Mouse (Mus musculus) embryonic stem cell, embryonic (primary cell): ENCODE data around the gene Abcb8.

Source experiments
- CTCF ChIA-PET, 4 experiments: fragments of 300-600 bp in 2 of 4; fragments of 350-600 bp in 2 of 4; sonication (Branson Sonifier 250); formaldehyde crosslinking; loops; one replicate each; lab custom pipeline; 2022; ENCODE audit warnings: inconsistent platforms in 2 of 4; lab: Charles Lee
- POLR2A ChIA-PET, 4 experiments: fragments of 300-600 bp in 2 of 4; fragments of 350-600 bp in 2 of 4; sonication (Branson Sonifier 250); formaldehyde crosslinking; loops; one replicate each; lab custom pipeline; 2022; ENCODE audit warnings: antibody characterized with exemption in 4 of 4, inconsistent platforms in 1 of 4; lab: Charles Lee

Abcb8 gene

DNA sequence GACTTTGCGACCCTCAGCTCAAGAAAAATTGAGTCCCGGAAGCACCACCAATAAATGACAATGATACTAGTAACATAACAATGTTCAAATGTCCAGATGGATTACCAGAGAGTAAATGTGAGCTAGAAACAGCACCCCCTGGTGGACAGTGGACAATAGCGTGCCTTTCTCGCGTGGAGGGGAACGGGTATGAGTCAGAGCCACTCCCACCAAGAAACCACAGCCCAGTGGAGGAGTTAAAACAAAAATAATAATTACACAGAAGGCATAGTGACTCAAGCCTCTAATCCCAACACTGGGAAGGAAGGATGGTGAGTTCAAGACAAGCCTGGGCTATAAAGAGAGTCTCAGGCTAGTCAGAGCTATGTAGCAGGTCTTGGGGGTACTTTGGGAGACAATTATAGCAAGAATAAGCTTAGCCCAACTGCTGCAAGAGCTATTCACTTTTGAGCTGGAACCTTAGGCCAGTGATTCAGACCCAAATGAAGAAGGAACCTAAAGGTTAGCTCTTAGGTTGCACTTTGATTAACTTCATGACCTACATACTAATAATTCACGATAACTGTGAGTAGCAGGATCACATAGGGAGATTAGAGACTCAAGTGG lies at the start of gene Abcb8:
TSS of gene Abcb8 (plus strand) at position 272 of the 606 bp plus-strand sequence.
- ChIA-PET CTCF (interaction anchor here (0.5 to 7.5 kb wide), 94 partner anchors 9 to 696 kb away, joined by 3 to 76 read pairs (median 5); partner anchors contain the start of genes Fastk (in 3 of the 4), Asic3 (in 2 of the 4), Cdk5 (in 2 of the 4) and Kcnh2 (in 2 of the 4)), POLR2A (interaction anchor here (0.5 to 4.0 kb wide), 64 partner anchors 9 to 978 kb away, joined by 3 to 65 read pairs (median 4); partner anchors contain the start of genes Fastk (in 2 of the 4), Tmub1 (in 2 of the 4), Abcf2 (in 1 of the 4) and Agap3 (in 1 of the 4))

DNA sequence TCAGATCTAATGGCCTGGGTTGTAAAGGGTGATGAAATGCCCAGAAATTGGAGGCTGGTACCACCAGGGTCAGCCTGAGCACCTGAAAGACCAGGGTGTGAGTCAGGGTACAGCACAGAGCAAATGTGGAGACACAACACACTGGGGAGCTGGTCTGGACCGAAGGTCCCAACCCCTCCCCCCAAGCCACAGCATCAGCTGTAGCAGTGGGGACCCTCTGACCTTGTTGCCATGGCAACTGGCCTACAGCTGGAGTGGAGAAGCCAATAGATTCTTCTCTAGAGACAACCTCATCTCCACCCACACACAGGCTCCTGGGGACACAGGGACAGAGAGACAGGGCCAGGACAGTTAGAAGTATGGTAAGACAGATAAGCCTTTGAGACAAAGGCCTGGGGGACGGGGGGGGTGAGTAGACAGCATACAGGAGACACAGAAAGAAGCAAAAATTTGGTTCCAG lies 49.5 kb upstream of the Abcb8 start:
- CTCF ChIA-PET: interaction anchor here in 3 of 4 experiments (0.6 to 1.7 kb wide), 5 partner anchors 8 to 178 kb away, joined by 3 to 8 read pairs (median 5); no protein-coding TSS in a partner anchor
- POLR2A ChIA-PET: interaction anchor here in 3 of 4 experiments (0.6 to 2.3 kb wide), 10 partner anchors 8 to 259 kb away, joined by 3 to 12 read pairs (median 4); partner anchors contain the start of gene Abcb8 (in 1 of the 3)

DNA sequence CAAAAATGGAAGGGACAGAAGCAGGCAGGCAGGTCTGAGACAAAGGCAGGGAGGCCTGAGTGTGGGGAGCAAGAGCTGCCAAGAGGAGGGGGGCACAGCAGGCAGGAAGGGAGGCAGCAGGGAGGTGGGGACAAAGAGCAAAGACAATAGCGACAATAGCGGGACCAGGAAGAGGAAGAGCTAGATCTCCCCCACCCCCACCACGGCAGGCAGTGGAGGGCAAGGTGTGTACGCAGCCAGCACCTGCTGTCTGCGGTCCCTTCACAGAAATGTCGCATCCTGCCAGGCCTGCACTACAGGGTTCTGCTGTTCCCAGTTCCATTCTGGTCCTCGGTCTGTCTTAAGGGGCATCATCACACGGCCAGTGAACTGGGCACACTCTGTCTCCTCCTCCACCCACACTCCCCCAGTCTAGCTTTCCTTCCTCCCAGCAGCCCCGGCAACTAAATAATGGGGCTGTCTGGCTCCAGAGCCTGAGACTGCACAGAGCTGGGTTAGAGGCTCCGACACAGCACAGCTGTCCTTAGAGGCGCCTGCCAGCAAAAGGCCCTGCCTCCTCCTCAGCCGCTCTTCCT lies 48.9 kb upstream of the Abcb8 start:
- ChIA-PET POLR2A (interaction anchor here in 2 of 4 experiments (0.6 to 2.3 kb wide), 7 partner anchors 8 to 49 kb away, joined by 3 to 12 read pairs (median 5); partner anchors contain the start of gene Abcb8 (in 1 of the 2)), CTCF (interaction anchor here in 3 of 4 experiments (0.8 to 1.7 kb wide), 5 partner anchors 9 to 50 kb away, joined by 3 to 8 read pairs (median 5); no protein-coding TSS in a partner anchor)

DNA sequence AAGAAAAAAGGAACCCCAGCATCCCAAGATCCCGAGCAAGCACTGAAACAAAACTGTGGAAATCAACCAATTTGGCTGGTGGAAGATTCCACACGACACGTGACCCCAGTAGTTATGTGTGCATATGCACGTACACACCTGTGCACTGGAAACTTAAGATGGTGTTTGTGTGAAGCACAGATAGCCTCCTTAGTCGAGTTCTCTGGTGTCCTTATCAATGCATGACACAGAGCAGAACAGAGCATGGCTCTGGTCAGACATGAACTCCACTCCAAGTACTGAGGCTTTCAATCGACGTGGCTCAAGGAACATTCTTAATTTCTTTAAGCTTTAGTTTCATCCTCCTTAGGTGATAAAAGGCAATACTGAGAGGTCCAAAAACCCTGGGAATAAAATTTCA lies 47.1 kb upstream of the Abcb8 start:
- CTCF ChIA-PET: interaction anchor here in 3 of 4 experiments (1.5 to 3.9 kb wide), 4 partner anchors 11 to 37 kb away, joined by 4 to 24 read pairs (median 5); no protein-coding TSS in a partner anchor
- POLR2A ChIA-PET: interaction anchor here in 2 of 4 experiments (1.2 to 3.0 kb wide), 8 partner anchors 9 to 127 kb away, joined by 3 to 13 read pairs (median 4); no protein-coding TSS in a partner anchor

DNA sequence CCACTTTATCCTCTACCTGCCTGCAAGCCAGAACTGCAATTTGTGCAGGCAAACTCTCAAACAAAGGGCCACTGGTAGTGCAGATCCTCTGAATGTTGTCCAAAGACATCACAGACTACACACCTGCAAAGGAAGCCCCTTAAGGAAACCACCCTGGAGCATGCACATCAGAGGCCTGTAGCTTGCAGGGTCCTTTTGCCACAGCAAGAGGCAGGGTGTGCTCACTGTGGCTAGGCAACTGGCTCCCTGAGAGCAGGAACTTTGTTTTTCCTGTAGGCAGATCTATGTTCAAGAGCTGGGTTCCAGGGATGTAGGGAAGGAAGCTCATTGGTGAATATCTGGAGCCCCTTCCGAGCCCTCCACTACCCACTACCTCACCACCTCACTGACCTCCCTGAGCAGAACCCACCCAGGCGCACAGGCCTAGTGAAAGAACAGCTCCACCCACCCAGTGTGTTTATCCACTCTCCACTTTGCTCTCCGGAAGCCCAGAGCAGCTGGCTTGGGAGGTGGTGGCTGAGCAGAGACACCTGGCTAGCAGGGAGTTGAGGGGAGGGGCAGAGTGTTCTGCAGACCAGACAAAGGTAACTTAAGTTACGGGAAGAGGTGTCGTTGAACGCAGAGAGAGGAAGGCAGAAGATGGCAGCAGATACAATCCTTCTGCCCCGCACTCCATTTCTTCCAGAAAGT lies 46.1 kb upstream of the Abcb8 start:
- ChIA-PET POLR2A (interaction anchor here in 3 of 4 experiments (0.6 to 3.0 kb wide), 23 partner anchors 9 to 495 kb away, joined by 3 to 13 read pairs (median 4); partner anchors contain the start of genes Abcb8 (in 1 of the 3), Agap3 (in 1 of the 3) and Rheb (in 1 of the 3)), CTCF (interaction anchor here (0.6 to 3.9 kb wide), 15 partner anchors 10 to 139 kb away, joined by 3 to 24 read pairs (median 4); partner anchors contain the start of gene Abcb8 (in 1 of the 4))

DNA sequence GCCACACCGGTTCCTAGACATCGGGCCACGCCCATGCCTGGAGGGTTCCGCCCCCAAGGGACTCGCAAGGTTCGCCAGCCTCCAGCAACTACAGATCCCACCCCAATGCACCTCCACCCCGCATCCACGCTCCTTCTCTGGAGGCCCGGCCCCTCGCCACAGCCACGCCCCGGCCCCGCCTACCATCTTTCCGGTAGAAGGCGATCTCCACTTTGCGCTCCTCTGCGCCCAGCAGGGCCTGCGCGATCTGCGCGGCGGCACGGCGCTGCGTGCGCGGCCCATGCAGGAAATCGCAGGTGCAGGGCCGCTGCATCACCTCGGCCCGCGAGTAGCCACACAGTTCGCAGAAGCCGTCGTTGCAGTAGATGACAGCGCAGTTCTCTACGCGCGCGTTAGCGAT lies 45.3 kb upstream of the Abcb8 start:
- POLR2A ChIA-PET: interaction anchor here in 2 of 4 experiments (0.8 to 3.0 kb wide), 12 partner anchors 9 to 192 kb away, joined by 3 to 13 read pairs (median 5); partner anchors contain the start of gene Asb10 (in 1 of the 2)
- CTCF ChIA-PET: interaction anchor here in 3 of 4 experiments (0.5 to 3.9 kb wide), 15 partner anchors 9 to 274 kb away, joined by 3 to 24 read pairs (median 4); no protein-coding TSS in a partner anchor

DNA sequence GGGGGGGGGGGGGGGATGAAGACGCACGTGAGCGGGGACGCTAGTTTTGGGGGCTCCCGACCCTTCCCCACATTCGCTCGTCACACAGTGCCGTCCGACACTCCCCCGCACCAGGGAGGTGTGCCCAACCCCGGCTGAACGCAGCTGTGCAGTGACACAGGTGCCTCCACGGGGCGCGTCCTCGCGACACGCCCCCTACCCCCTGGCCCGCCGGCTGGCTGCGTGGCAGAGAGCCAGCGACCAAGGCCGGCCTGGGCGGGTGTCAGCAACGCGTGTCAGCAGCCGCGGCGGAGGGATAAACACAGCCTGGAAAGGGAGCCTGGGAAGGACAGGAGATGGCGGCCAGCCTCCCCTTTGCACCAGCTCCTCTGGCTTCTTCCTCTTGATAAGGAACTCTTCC lies 44.9 kb upstream of the Abcb8 start:
- POLR2A ChIA-PET: interaction anchor here in 2 of 4 experiments (0.7 to 3.0 kb wide), 11 partner anchors 9 to 192 kb away, joined by 3 to 13 read pairs (median 4); partner anchors contain the start of genes Asb10 (in 1 of the 2) and Tmub1 (in 1 of the 2)
- CTCF ChIA-PET: interaction anchor here in 3 of 4 experiments (0.5 to 3.9 kb wide), 12 partner anchors 9 to 274 kb away, joined by 3 to 24 read pairs (median 4); no protein-coding TSS in a partner anchor

DNA sequence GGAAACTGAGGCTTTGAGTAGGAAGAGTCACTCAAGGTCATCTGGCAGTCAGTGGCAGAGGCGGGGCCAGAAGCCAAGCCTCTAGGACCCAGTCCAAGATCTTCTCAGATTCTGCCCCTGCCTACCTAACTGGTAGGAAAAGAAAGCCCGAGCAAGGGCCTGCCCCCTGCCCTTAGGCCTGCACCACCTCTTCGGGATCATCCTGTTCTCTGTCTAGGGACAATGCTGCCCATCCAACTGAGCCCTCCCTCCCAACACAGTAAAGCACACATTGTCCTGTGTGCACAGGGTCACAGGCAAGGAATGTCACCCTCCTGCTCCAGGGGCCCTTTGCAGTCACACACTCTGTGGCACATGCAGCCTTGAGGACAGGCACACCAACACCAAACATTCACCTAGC lies 43.4 kb upstream of the Abcb8 start:
- ChIA-PET CTCF (interaction anchor here in 2 of 4 experiments (0.8 to 3.9 kb wide), 3 partner anchors 8 to 44 kb away, joined by 3 to 24 read pairs (median 12); no protein-coding TSS in a partner anchor), POLR2A (interaction anchor here in 2 of 4 experiments (2.0 to 3.8 kb wide), 3 partner anchors 10 to 38 kb away, joined by 4 to 21 read pairs (median 11); no protein-coding TSS in a partner anchor)

DNA sequence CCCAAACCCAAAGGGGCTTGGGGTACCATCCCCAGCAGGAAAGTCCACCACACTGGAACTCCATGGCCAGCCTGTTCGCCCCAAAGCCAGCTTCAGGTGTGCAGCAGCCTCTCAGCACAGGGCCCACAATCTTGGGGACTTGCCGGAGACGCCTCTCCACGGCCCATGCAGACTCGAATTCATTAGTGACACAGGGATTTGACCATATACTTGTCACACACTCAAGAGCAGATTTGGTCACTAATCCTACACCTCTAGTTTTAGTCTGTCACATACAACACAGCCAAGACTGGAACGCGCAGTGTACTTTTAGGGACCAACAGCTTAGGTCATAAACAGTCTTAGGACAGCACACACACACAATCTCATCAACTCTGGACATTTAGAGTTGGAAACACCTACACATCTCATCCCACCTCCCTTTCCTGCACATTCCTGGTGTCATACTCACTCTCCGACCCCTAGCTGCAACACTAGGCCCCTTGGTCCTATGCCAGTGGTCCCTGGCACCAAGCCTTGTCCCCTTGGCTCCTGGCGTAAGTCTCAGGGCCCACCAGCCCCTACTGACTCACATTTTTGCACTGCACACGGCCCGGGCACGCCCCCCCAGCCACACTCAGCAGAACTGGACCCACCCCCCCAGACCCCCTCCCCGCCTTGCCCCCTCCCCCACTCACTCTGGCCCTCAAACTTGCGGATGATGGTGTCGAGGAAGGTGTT lies 42.8 kb upstream of the Abcb8 start:
- POLR2A ChIA-PET: interaction anchor here in 3 of 4 experiments (0.8 to 3.8 kb wide), 4 partner anchors 11 to 37 kb away, joined by 4 to 21 read pairs (median 8); no protein-coding TSS in a partner anchor

DNA sequence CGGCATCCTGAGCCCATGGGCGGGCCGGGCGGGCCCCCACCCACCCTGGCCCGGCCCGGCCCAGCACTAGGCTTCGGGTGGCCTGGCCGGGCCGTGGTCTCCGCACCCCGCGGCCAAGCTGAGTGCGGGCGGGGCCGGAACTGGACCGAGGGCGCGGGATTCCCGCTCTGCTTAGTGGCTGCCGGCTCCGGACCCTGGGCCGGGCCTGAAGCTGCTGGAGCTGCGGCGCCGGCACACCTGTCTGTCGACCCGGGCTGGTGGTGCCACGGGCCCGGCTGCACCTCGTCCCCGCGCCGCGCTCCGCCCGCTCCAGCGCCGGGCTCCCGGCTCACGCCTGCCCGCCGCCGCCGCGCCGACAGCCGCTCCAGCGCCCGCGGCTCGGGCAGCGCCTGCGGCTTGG lies 42.2 kb upstream of the Abcb8 start, which contains the start of gene Kcnh2:
TSS of gene Kcnh2 (minus strand) at position 327 of the 400 bp plus-strand sequence.
- ChIA-PET POLR2A (interaction anchor here in 3 of 4 experiments (0.6 to 3.8 kb wide), 10 partner anchors 9 to 122 kb away, joined by 3 to 21 read pairs (median 4); partner anchors contain the start of genes Atg9b (in 1 of the 3), Cdk5 (in 1 of the 3), Nos3 (in 1 of the 3) and Slc4a2 (in 1 of the 3)), CTCF (interaction anchor here (0.6 to 3.0 kb wide), 12 partner anchors 14 to 659 kb away, joined by 3 to 15 read pairs (median 4); partner anchors contain the start of gene Abcb8 (in 2 of the 4))

More for the DNA sequence above, 42.8 kb upstream of the Abcb8 start:
- CTCF ChIA-PET: interaction anchor here in 2 of 4 experiments (0.8 to 2.7 kb wide), 3 partner anchors 15 to 660 kb away, joined by 3 to 12 read pairs (median 3); no protein-coding TSS in a partner anchor

DNA sequence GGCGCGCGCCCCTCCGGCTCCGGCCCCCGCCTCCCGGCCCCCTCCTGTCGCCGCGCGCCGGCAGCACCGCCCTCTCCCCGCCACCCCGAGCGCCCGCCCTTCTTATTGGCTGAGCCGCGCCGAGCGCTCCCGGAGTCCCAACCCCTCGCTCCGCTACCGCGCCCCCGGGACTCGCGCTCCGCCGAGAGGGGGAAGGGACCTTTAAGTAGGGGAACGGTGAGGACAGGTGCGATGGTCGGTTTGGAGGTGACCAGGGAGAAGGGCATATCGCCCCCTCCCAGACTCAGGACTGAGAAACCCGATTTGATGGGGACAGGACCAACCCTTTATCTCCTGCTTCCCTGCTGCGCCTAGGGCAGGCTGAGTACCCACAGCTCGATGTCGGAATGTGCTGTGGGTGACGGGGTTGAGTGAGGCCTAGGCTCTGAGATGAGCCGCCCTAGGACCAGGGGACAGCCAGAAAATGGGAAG lies 41.7 kb upstream of the Abcb8 start:
- ChIA-PET POLR2A (interaction anchor here in 3 of 4 experiments (0.6 to 3.8 kb wide), 27 partner anchors 7 to 656 kb away, joined by 3 to 21 read pairs (median 3); partner anchors contain the start of genes Atg9b (in 1 of the 3), Cdk5 (in 1 of the 3), Nos3 (in 1 of the 3) and Slc4a2 (in 1 of the 3)), CTCF (interaction anchor here (0.6 to 3.0 kb wide), 21 partner anchors 9 to 659 kb away, joined by 3 to 15 read pairs (median 4); partner anchors contain the start of gene Abcb8 (in 2 of the 4))

DNA sequence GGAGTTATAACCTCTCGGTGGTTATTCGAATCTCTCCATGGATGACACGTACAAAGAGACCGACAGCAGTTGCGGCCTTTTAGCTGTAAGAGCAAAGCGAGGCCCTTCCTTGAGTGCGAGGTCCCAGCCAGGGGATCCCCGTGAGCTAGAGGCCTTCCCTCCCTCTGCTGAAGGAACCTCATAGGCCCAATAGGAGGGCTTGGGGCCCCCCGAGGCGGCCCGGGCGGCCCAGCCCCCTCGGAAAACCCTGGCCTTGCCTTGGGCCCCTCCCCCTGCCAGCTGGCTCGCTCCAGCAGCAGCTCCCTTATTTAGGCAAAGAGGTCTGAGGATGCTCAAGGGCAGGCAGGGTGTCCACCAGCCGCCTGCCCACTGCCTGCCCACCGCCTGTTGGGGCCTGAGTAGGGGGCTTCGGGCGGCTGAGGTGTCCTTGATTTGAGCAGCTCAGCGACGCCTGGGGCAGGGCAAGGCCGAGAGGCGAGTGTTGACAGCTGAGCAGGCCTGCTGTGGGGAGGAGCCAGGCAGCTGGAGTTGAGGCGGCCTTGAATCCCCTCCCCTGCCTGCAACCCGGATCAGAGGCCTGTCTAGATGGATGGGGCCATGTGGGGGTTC lies 41.1 kb upstream of the Abcb8 start:
- CTCF ChIA-PET: interaction anchor here (0.5 to 3.0 kb wide), 23 partner anchors 9 to 1127 kb away, joined by 3 to 15 read pairs (median 4); partner anchors contain the start of gene Abcb8 (in 1 of the 4)
- POLR2A ChIA-PET: interaction anchor here in 3 of 4 experiments (0.6 to 3.8 kb wide), 30 partner anchors 8 to 1172 kb away, joined by 3 to 21 read pairs (median 3); partner anchors contain the start of genes Abcb8 (in 1 of the 3), Atg9b (in 1 of the 3), Cdk5 (in 1 of the 3) and Nos3 (in 1 of the 3)

DNA sequence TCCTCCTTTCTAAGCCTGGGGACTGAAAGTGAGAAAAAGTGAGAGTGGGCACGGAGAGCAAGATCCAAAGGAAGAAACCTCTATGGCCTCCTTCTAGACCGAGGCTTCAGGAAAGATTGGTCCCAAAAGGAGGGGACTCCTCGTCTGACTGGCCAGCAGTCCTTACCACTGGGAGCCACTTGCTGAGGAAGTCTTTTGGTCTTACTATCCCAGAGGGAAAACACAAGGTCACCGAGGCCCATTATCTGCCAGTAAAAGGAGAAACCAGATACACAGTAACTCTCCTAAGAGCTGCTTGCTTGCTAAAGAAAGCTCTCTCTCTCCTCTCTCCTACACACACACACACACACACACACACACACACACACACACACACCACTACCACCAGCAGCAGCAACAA lies 40.1 kb upstream of the Abcb8 start:
- CTCF ChIA-PET: interaction anchor here in 3 of 4 experiments (0.5 to 3.0 kb wide), 6 partner anchors 18 to 563 kb away, joined by 3 to 15 read pairs (median 4); no protein-coding TSS in a partner anchor
- POLR2A ChIA-PET: interaction anchor here in 3 of 4 experiments (0.5 to 3.8 kb wide), 12 partner anchors 9 to 242 kb away, joined by 3 to 21 read pairs (median 4); no protein-coding TSS in a partner anchor

DNA sequence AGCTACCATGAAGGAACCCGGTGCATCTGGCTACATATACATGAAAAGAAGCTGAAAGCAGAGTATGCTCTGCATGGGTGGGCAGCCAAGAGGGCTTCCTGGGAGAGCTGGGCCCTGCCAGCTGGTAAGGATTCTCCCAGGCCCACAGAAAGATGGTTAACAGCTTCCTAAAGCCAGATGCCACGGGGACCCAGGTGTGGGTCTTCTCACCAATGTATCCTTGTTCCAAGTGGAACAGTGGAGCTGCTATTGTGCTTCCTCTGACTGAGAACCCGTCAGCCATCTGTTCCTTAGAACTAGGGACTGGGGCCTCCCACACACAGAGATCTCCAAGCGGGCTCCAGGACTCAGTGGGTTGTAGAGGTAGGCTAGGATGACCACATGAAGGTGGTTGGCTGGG lies 36.7 kb upstream of the Abcb8 start:
- CTCF ChIA-PET: interaction anchor here (0.5 to 3.4 kb wide), 49 partner anchors 8 to 393 kb away, joined by 3 to 44 read pairs (median 5); partner anchors contain the start of genes Abcb8 (in 4 of the 4) and Agap3 (in 1 of the 4)
- POLR2A ChIA-PET: interaction anchor here in 3 of 4 experiments (0.6 to 2.2 kb wide), 20 partner anchors 9 to 192 kb away, joined by 3 to 8 read pairs (median 4); partner anchors contain the start of genes Abcb8 (in 1 of the 3) and Nupl2 (in 1 of the 3)
